Mouse (Mus musculus) G1E (cell line): Measurements from ENCODE around the gene Arf3. TPM values are rescaled to one million over a fixed set of nuclear protein-coding genes. Genes with fewer than 3 reads are reported as not detected.

Experiments
- ATAC-seq: 2 replicates; pipeline ENCODE4 v1.8.0; 2016; ENCODE audit warnings: mild to moderate bottlenecking; ENCODE audit not compliant: insufficient number of reproducible peaks, poor library complexity, low FRiP score, severe bottlenecking; ENCODE audit errors: extremely low read depth
- DNase-seq: peaks from one replicate; pipeline ENCODE4 v3.0.0; 2012; ENCODE audit warnings: low spot score
- H3K27me3 ChIP-seq: 2 replicates; pipeline ENCODE4 v1.6.1; 2012; ENCODE audit warnings: mild to moderate bottlenecking, low read length, inconsistent platforms; ENCODE audit not compliant: insufficient read depth
- H3K36me3 ChIP-seq: replicated peaks from 2 replicates; pipeline ENCODE3; 2012; ENCODE audit warnings: mild to moderate bottlenecking, inconsistent platforms
- H3K4me1 ChIP-seq: 2 replicates; pipeline ENCODE4 v1.6.1; 2012; ENCODE audit warnings: low read depth, low read length, inconsistent platforms, mixed read lengths; ENCODE audit not compliant: insufficient read depth
- H3K4me3 ChIP-seq: 2 replicates; pipeline ENCODE4 v1.5.1; 2012; ENCODE audit warnings: low read depth, mild to moderate bottlenecking, inconsistent platforms, low read length, moderate library complexity, mixed read lengths
- H3K9me3 ChIP-seq: replicated peaks from 2 replicates; pipeline ENCODE4 v1.6.1; 2012; ENCODE audit warnings: inconsistent platforms
- CTCF ChIP-seq: IDR thresholded peaks from 2 replicates; pipeline ENCODE4 v1.5.1; 2012; ENCODE audit warnings: low read depth, low read length, inconsistent platforms, mixed read lengths
- GATA1 ChIP-seq: IDR thresholded peaks from 2 replicates; pipeline ENCODE4 v1.6.1; 2012; ENCODE audit warnings: borderline replicate concordance, low read length, inconsistent platforms, mixed read lengths
- GATA2 ChIP-seq: IDR thresholded peaks from 2 replicates; pipeline ENCODE4 v1.6.1; 2012; ENCODE audit warnings: low read depth, low read length, inconsistent platforms, borderline replicate concordance
- POLR2AphosphoS5 ChIP-seq: IDR thresholded peaks from 2 replicates; pipeline ENCODE4 v1.6.1; 2012; ENCODE audit warnings: low read depth, low read length, inconsistent platforms; ENCODE audit not compliant: insufficient replicate concordance
- TAL1 ChIP-seq: conservative IDR thresholded peaks from 2 replicates; pipeline ENCODE4 v1.6.1; 2012; ENCODE audit warnings: low read depth, low read length, inconsistent platforms, mixed read lengths
- polyA plus RNA-seq: library from polyadenylated mRNA; stranded (reverse); fragments of >175 nt; gene quantifications from 2 replicates; pipeline ENCODE4 v1.2.3, GENCODE M21; 2012
- total RNA-seq, 2 experiments: library from RNA; stranded (forward) in 1 of 2; stranded (reverse) in 1 of 2; fragments of 200-1000 nt in 1 of 2; fragments of >200 nt in 1 of 2; fragmentation: Nextera tagmentation in 1 of 2; gene quantifications; 2 replicates each; pipeline ENCODE4 v1.2.3; 2014 to 2017

Gene Arf3
- total and polyA plus RNA-seq, 3 experiments: 41.6 to 65.0 (median 58.2) TPM

DNA sequence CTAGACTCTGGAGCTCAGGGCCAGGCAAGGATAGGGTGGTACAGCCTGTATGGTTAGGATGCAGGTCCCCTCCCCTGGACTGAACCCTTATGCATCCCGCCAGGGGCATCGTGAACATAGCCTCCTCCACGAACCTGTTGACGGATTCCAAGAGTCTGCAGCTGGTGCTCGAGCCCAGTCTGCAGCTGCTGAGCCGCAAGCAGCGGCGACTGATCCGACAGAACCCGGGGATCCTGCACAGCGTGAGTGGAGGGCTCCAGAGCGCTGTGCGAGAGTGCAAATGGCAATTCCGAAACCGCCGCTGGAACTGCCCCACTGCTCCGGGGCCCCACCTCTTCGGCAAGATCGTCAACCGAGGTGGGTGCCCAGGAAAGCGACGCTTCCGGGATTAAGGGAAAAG is 27.7 kb upstream of the Arf3 start:
- no peak for DNase-seq
- no peak overlapping the region for H3K4me3 ChIP-seq

DNA sequence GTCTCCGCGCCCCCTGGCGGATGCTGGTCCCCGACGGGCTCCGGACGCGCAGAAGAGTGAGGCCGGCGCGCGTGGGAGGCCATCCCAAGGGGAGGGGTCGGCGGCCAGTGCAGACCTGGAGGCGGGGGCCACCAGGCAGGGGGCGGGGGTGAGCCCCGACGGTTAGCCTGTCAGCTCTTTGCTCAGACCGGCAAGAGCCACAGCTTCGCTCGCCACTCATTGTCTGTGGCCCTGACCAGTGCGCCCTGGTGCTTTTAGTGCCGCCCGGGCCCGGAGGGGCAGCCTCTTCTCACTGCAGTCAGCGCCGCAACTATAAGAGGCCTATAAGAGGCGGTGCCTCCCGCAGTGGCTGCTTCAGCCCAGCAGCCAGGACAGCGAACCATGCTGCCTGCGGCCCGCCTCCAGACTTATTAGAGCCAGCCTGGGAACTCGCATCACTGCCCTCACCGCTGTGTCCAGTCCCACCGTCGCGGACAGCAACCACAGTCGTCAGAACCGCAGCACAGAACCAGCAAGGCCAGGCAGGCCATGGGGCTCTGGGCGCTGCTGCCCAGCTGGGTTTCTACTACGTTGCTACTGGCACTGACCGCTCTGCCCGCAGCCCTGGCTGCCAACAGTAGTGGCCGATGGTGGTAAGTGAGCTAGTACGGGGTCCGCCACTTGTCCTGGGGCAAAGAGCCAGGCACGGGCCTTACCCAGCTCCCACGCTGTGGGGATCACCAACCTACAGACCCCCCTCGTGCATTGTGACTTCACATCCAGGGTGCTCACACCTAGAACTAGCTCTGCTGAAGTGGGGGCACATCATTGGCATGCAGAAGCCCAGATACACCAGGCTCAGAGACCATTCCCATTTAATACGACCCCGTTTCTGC is 26.9 kb upstream of the Arf3 start, which contains the start of gene Wnt1:
Gene Wnt1, plus strand, starts transcription at position 197 of the 875 bp plus-strand sequence.
- DNase-seq (no peak), ATAC-seq (no peak)
- no peak within 1 kb of the TSS for H3K4me3 ChIP-seq
- peaks cover 19% of the 10 kb centered on the region for H3K4me1 ChIP-seq
- peaks cover 6% of the 10 kb centered on the region for H3K9me3 ChIP-seq
- H3K36me3 ChIP-seq: no peaks in the 10 kb centered on the region
- peaks cover 74% of the 10 kb centered on the region for H3K27me3 ChIP-seq
- TF ChIP-seq GATA1 (no peak), POLR2AphosphoS5 (no peak), TAL1 (no peak), GATA2 (no peak), CTCF (no peak)

More for the DNA sequence above, 27.7 kb upstream of the Arf3 start:
- H3K27me3 ChIP-seq: peaks cover 76% of the 10 kb centered on the region
- ATAC-seq: no peak
- H3K9me3 ChIP-seq: peaks cover 6% of the 10 kb centered on the region
- H3K4me1 ChIP-seq: peaks cover 19% of the 10 kb centered on the region
- no peak for TF ChIP-seq TAL1
- no peak for TF ChIP-seq POLR2AphosphoS5
- no peak for TF ChIP-seq CTCF
- no peak for TF ChIP-seq GATA2
- TF ChIP-seq GATA1: no peak
- no peaks in the 10 kb centered on the region for H3K36me3 ChIP-seq

DNA sequence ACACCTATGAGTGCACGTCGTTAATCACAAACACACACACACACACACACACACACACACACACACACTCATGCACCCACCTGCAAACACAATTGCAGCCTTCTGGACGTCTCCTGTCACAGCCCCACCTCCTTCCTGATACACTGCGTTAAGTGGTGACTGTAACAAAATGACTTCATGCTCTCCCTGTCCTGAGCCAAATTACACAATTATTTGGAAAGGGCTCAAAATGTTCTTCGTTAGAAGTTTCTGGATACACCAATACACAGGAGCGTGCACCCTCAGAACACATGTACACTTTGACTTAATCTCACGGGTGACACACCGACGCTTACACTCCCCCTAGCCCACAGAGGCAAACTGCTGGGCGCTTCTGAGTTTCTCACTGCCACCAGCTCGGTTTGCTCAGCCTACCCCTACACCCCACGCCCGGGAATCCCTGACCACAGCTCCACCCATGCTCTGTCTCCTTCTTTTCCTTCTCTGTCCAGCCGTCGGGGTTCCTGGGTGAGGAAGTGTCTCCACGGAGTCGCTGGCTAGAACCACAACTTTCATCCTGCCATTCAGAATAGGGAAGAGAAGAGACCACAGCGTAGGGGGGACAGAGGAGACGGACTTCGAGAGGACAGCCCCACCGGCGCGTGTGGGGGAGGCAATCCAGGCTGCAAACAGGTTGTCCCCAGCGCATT is 26.1 kb upstream of the Arf3 start:
- Histone ChIP-seq H3K27me3 (peaks cover 70% of the 10 kb centered on the region), H3K4me1 (peaks cover 20% of the 10 kb centered on the region), H3K9me3 (peaks cover 6% of the 10 kb centered on the region), H3K36me3 (no peaks in the 10 kb centered on the region), H3K4me3 (no peak overlapping the region)
- TF ChIP-seq POLR2AphosphoS5: no peak
- TF ChIP-seq CTCF: no peak; the same call in 1 of the 2 replicates
- no peak for TF ChIP-seq GATA1
- no peak for TF ChIP-seq TAL1
- TF ChIP-seq GATA2: no peak
- ATAC-seq: no peak
- DNase-seq: no peak

DNA sequence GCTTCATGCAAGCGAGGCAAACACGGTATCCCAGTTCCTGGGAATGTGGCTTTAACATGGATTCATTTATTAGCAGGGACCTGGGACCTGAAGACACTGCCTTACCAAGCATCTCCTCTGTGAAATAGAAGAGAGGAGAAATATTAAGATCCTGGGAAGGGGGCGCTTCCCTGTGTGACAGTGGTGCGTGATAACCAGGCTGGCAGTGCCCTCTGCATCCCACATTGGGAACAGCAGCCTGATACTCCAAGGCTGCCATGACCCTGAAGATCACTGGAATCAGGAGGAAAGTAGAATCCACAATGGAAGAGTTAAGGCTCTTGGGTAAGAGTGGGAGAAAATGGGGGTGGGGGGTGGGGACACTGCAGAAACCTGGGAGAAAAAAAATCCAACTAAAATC is 24.9 kb upstream of the Arf3 start:
- Histone ChIP-seq H3K36me3 (no peaks in the 10 kb centered on the region), H3K9me3 (peaks cover 6% of the 10 kb centered on the region), H3K4me1 (peaks cover 20% of the 10 kb centered on the region), H3K4me3 (no peak overlapping the region), H3K27me3 (peaks cover 60% of the 10 kb centered on the region)
- TF ChIP-seq TAL1 (no peak), GATA2 (no peak), GATA1 (no peak), POLR2AphosphoS5 (no peak), CTCF (no peak)
- DNase-seq: no peak
- ATAC-seq: no peak

DNA sequence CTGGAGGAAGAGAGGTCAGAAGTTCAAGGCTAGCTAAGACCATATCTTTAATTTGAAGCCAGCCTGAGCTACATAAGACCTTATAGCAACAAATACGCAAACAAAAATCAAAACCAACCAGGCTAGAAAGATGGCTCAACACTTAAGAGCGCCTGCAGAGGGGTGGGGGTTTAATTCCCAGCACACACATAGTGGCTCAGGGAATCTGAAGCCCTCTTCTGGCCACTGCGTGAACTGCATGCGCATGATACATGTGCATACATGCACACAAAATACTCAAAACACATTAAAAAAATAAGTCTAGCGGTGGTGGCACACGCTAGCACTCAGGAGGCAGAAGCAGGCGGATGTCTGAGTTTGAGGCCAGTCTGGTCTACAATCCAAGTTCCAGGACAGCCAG is 22.7 kb upstream of the Arf3 start:
- no peak overlapping the region for H3K4me3 ChIP-seq
- H3K9me3 ChIP-seq: no peaks in the 10 kb centered on the region
- peak; percentile 81; the same call in 1 of the 2 replicates for TF ChIP-seq CTCF
- no peak for TF ChIP-seq POLR2AphosphoS5
- no peak for TF ChIP-seq TAL1
- H3K4me1 ChIP-seq: peaks cover 11% of the 10 kb centered on the region
- peaks cover 45% of the 10 kb centered on the region for H3K27me3 ChIP-seq
- H3K36me3 ChIP-seq: no peaks in the 10 kb centered on the region
- DNase-seq (no peak), ATAC-seq (no peak)

DNA sequence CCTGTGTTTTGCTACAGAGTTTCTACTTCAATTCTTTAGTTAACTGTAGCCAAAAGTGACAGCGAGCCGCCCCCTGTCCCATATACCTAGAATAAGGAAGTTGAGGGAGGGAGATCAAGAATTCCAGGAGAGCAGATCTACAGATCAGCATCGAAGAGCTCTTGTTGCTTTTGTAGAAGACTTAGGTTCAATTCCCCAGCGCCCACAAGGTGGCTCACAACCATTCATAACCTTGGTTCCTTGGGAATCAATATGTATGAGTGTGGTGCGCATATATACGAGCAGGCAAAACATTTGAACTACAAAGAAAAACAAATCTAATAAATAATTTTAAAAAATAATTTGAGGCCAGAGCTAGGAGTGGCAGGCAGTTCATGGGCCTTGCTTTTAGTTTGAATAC is 18.2 kb upstream of the Arf3 start:
- TF ChIP-seq POLR2AphosphoS5: no peak
- TF ChIP-seq GATA2: no peak
- no peak for TF ChIP-seq CTCF
- TF ChIP-seq GATA1: no peak
- TF ChIP-seq TAL1: no peak
- no peak overlapping the region for H3K4me3 ChIP-seq
- no peaks in the 10 kb centered on the region for H3K36me3 ChIP-seq
- peaks cover 30% of the 10 kb centered on the region for H3K4me1 ChIP-seq
- ATAC-seq: no peak
- peaks cover 55% of the 10 kb centered on the region for H3K27me3 ChIP-seq
- DNase-seq: no peak
- H3K9me3 ChIP-seq: 0 out of 2 replicates have a peak, but pooled peaks cover 3% of the 10 kb centered on the region
